Mouse (Mus musculus): ENCODE measurements around the gene Cyp4f40.
"Not testable (repeated sequence)": the region's sequence is repeated elsewhere in the genome, so short reads cannot be mapped to it uniquely, and the experiment has no call there.

Gene Cyp4f40

GRCm38 (mm10) chr17:32710541-32710940, 51.8 kb downstream of the Cyp4f40 start:
- DNase-seq (ENCODE audit: low read depth, low spot score) = not testable (repeated sequence)

- not testable (repeated sequence) for DNase-seq (ENCODE audit: low read depth, low spot score)
These were observed 63.5 kb downstream of the Cyp4f40 start for GRCm38 (mm10) chr17:32722151-32722550.

- no peak for DNase-seq (ENCODE audit: low read depth, low spot score)
These were observed 64.1 kb downstream of the Cyp4f40 start for GRCm38 (mm10) chr17:32722771-32723170.

- DNase-seq (ENCODE audit: low read depth, low spot score) = not testable (repeated sequence)
These were observed 67.7 kb downstream of the Cyp4f40 start for GRCm38 (mm10) chr17:32726360-32726759.

Measured in retina, adult 2 months (tissue).